Mouse (Mus musculus): ENCODE data around the gene Ccdc43.

Gene Ccdc43

GRCm38 (mm10) chr11:102665637-102666435 is 31.7 kb downstream of the Ccdc43 start:
- no peak for DNase-seq (ENCODE audit: low read depth, low spot score)

- DNase-seq (ENCODE audit: low read depth, low spot score) = no peak
Measured at GRCm38 (mm10) chr11:102665151-102665550, 32.4 kb downstream of the Ccdc43 start.

- DNase-seq (ENCODE audit: low read depth, low spot score) = no peak
Measured at GRCm38 (mm10) chr11:102663416-102663815, 34.2 kb downstream of the Ccdc43 start, which contains the start of gene Meioc. TSS of gene Meioc (plus strand) at chr11:102663716.

- no peak for DNase-seq (ENCODE audit: low read depth, low spot score)
Measured at GRCm38 (mm10) chr11:102656931-102657330, 40.7 kb downstream of the Ccdc43 start.

DNA sequence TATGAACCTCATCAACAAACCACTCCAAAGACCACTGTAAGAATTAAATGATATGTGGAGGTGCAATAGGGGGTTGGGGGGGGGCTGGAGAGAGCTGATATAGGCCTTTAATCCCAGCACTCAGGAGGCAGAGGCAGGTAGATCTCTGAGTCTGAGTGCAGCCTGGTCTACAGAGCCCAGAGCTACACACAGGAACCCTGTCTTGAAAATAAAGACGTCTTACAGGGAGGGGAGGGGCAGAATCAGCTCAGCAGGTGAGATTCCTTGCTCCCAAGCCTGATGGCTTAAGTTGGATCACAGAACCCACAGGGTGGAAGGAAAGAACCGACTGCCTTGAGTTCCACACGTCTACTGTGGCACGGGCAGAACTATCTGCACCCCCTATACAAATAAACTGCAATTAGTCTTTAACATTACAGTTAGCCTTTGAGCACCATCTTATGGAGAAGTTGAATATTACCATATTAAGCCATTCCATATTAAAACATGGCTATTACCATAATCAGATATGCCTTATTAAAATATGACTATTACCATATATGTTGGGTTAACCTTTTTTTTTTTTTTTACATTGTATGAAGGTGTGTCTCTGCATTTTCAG is 41.2 kb downstream of the Ccdc43 start:
- no peak for DNase-seq (ENCODE audit: low read depth, low spot score)

GRCm38 (mm10) chr11:102655888-102656287 is 41.7 kb downstream of the Ccdc43 start:
- DNase-seq (ENCODE audit: low read depth, low spot score) = no peak

DNA sequence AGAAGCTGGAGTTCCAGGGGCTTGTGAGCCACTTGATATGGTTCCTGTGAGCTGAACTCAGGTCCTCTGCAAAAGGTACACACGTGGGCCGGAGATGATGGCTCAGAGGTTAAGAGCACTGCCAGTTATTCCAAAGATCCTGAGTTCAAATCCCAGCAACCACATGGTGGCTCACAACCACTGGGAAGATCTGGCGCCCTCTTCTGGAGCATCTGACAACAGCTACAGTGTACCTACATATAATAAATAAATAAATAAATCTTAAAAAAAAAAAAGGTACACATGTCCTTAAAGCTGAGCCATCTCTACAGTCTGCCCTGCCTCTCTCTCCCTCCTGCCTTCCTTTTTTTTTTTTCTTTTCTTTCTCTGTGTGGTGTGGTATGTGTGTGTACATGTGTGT is 44.7 kb downstream of the Ccdc43 start:
- peak; percentile 33 for DNase-seq (ENCODE audit: low read depth, low spot score)

DNA sequence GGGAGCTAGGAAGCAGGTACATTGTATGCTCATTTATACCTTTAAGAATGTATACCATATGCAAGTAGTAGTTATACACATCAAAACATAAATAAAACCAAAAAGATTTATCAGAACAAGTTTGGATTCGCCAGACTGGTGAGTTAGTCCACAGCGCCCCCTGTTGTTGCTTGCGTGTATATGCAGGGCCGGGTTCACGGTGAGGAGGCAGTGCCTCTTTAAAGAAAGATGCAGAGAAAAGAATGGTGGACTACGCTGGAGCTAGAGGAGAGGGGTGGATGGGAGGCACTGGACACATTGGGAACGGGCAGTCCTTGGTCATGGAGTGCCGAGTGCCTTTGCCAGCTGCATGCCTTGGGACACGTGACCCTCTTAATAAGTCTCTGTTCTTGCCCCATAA is 46.2 kb downstream of the Ccdc43 start:
- peak; percentile 51 for DNase-seq (ENCODE audit: low read depth, low spot score)

- DNase-seq (ENCODE audit: low read depth, low spot score) = no peak
Measured at GRCm38 (mm10) chr11:102647885-102648284, 49.7 kb downstream of the Ccdc43 start.

- no peak for DNase-seq (ENCODE audit: low read depth, low spot score)
Measured at GRCm38 (mm10) chr11:102646226-102646625, 51.4 kb downstream of the Ccdc43 start.

DNA sequence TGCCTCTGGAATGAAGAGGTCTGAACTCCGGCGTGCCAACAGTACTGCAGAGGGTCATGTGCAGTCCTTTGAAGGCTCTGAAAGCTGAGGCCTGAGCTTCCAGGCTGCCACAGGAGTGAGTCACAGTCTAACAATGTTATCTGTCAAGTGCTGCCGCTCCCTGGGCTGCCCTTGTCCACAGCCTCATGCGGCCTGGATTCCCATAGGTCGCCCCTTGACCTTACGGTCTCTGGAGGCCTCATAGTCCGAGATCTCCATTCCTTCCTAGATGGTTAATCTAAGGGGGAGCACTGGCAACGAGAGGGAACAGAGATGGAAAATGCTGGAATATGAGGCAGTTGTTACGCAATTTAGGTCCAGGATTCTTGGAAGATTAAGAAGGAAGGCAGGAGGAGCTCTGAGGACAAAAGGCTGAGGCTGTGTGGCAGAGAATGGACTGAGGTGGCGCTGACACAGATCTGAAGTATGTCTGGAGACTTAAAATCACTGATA is 53.6 kb downstream of the Ccdc43 start:
- DNase-seq (ENCODE audit: low read depth, low spot score) = no peak

- no peak for DNase-seq (ENCODE audit: low read depth, low spot score)
Measured at GRCm38 (mm10) chr11:102636887-102637286, 60.7 kb downstream of the Ccdc43 start.
